Mouse (Mus musculus) retina, postnatal 1 day (tissue): ENCODE results near the gene Ncam2.
"Not testable (repeated sequence)": the region's sequence is repeated elsewhere in the genome, so short reads cannot be mapped to it uniquely, and the experiment has no call there.

Experiments
- DNase-seq: peaks from one replicate; pipeline ENCODE4 v3.0.0-alpha.2; 2012

Gene Ncam2

DNA sequence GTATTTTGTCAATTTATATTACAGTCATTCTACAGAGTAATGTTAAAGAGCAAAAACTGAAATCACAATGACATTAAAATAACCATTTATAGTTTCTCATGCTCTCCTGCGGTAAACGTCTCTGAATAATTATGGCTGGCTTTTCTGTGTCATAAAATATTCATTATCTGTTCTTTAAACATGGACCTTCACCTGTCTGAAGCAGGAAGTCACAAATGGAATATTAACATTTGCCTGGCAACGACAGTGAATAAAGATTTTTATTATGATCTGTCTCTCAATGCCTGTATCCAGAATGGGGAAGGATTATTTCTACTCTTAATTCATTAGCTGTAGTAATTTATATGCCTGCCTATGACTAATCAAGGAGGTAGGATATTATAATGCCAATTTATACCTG is 108.7 kb downstream of the Ncam2 start:
- no peak for DNase-seq

DNA sequence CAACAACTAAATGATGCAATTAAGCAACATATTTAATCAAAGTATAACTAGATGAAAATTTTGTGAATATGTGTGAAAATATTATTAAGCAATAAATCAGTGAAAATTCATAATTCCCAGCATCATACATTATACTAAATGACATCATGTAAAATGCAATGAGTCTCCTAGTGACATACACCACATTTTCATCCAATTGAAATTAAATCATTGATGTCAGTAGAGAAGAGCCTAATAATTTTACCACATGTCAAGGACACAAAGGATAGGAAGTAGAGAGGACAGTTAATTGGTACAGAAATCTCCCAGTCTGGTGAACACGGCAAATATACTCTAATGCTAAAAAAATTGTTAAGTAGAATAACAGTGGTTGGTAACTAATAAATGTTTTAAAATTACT is 118.5 kb downstream of the Ncam2 start:
- DNase-seq: no peak

DNA sequence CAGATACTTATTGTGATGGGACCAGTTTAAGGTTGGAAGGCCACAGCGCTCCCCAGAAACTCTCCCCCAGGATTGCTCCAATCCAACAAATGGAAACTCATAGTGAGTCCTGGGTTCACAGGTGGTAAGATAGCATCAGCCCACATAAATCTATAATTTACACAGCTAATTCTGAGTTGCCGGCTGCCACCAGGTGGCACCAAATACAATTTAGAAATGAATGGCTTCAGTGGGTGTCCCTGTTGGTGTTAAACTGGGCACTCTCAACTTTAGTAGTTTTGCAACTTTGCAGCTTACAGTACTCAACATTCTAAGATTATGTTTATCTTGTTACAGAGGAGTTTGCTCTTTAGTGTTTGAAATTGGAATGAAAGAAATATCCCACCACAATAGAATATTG is 130.0 kb downstream of the Ncam2 start:
- peak; percentile 53 for DNase-seq

DNA sequence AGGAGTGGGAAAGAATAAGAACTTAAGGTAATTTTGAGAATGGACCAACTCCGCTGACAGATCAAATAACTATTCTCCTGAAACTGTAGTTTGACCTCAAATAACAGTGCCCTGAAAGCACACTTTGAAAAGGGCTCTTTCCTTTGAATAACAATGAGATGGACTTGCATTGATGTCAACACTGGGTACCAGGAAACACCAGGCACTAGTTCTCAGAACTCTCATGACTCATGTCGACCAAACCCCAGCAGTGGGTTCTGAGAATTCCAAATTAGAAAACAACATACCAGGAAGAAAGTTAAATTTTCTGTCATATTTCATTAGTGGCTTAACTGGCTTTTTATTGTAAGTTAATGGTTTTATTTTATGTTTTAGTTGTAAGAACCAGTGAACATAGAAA is 165.4 kb downstream of the Ncam2 start:
- no peak for DNase-seq

DNA sequence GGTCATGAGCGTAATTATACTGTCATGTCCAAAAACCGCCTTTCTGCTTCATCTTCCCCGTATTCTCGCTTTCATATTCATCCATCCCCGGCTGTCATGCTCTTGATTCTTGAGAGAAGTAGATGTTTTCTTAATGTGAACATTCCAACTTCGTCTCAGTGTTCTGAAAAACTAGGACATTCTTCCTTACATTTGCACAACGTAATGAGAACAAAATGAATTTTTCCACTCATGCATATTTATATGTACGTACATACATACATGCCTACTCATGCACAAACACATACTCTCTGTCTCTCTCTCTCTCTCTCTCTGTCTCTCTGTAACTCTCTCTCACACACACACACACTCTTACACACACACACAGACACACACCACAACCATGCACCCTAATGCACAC is 173.7 kb downstream of the Ncam2 start:
- DNase-seq: no peak

DNA sequence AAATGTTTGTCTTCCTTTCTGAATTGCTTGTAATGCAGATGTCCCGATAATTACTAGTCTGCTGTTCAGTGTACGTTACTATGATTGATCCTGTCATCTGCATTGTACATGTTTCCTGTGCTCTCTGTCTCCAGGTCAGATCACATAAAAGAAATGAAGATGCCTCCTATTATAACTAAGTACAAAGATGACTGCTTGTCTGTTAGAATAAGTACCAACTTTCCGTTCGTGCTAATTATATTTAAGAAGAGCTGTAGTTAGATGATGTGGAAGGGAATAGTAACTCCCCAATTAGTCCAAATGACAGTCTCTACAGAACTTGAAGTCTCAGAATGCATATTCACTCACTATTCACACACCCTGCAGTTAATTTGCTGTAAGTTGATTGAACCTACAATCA is 179.9 kb downstream of the Ncam2 start:
- DNase-seq: peak; percentile 72

DNA sequence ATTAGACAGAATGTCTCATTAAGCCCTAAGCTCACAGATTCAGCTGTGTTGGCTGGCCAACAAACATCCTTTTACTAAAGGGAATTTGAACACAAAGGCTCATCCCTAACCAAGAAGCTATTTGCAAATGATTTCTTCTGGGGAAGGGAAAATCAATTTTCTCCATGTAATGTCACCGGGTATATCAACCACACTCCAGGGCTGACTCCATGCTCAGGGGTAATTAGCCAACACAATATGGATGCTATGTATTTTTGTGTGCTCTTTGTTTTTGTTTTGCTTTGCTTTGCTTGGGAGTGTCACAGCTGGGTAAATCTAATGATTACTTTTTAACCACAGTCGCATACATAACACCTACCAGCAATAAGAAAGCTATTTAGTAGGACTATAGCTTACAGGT is 188.1 kb downstream of the Ncam2 start:
- DNase-seq: no peak

DNA sequence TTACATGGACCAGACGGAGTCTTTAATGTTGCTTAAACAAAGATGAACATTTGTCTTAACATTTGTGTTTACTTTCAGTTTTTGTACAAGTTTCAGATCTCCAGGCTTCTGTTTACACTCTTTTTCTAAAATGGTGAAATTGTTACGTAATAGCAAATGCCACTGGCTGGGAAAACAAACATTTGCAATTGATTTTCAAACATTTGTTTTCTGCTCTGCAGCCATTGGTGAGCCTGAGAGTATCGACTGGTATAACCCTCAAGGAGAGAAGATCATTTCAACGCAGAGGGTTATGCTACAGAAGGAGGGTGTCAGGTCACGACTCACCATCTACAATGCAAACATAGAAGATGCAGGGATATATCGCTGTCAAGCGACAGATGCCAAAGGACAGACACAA is 234.1 kb downstream of the Ncam2 start:
- DNase-seq: no peak

DNA sequence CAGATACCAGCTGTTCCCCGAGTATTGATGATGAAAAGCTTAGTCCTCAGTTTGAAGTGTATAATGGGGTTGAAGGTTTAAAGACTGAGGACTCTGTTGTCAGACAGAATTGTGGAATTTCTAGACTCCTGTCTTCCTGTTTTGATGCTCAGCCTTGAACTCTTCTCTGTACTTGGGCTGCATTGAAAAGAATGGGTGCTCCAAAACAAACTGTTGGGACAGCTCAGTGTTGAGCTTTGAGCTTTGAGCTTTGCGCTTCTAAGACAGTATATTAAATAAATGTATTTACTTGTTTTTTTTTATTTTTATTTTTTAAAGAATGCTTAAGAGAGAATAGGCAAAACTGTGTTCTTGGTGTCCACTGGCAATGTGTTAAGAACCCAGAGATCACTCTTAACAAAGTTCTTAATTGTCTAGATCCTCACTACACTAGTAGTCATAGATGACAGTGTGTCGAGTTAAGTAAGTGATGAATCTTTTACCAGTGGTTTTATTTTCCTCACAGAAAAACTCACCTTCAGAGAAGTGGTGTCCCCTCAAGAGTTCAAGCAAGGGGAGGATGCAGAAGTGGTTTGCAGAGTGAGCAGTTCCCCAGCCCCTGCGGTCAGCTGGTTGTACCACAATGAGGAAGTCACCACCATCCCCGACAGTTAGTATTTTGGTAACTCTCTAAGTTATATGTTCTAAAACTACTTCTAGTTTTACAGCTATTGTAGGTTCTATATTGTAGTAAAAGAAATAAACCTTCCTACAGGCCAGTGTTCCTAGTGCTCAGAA is 236.8 kb downstream of the Ncam2 start:
- DNase-seq: no peak

DNA sequence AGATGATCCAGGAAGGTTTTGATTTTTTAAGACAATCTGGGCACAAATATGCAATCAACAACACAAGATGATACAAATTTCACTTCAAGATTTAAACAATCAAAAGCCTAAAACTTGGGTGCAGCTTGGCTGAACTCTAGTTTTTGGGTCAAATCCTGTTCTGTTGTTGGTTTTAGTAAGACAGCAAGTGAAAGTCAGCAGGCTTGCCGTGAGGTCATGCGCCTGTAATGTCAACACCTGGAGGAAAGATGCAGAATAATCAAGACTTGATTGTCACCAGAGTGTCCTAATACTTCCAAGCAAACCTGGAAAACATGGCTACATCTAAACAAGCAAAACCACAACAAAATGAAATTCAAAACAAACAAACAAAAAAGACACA is 237.4 kb downstream of the Ncam2 start:
- no peak for DNase-seq

DNA sequence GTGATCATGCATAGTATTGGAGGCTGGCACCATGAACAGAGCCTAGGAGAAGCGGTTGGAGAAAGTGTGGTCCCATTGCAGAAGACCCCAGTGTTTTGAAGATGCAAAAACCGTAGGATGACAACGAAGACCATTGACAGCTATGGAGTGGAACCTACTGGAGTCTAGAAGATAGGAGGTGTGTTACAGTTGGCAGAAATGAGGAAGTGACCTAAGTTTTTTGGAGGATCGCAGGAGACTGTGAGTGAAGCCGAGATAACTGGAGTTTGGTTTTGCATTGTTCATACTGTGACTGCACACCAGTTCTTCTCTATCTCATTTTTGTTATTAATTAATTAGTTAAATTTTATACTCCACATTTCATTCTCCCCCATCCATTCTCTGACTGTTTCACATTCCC is 250.4 kb downstream of the Ncam2 start:
- DNase-seq: no peak

DNA sequence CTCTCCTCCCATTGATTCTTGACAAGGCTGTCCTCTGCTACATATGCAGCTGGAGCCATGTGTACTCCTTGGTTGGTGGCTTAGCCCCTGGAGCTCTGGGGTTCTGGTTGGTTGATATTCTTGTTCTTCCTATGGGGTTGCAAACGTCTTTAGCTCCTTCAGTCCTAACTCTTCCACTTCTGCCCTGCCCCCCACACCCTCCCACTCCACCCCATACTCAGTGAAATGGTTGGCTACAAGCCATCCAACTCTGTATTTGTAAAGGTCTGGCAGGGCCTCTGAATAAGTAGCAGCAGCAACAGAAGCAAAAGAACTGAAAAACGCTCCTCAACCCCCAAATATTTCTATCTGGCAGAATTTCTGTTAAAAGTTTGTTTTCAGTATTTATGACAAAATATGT is 252.5 kb downstream of the Ncam2 start:
- no peak for DNase-seq

DNA sequence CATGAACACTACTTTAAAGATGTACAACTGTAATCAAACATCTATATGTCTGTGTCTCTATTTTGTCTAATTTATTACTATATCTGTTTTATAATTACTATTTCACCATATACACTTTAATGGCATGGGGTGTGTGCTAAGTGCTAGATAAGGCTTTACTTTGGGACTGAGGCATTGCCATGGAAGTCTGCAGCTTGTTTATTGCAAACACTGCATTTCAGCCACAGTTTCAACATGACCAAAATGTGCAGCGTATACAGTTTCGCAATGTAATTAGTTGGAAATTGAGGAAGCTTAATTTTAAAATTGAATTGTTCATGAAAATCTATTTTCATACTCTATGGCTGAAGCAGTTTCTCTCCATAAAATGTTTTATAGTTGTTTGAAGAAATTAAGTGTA is 254.0 kb downstream of the Ncam2 start:
- no peak for DNase-seq

DNA sequence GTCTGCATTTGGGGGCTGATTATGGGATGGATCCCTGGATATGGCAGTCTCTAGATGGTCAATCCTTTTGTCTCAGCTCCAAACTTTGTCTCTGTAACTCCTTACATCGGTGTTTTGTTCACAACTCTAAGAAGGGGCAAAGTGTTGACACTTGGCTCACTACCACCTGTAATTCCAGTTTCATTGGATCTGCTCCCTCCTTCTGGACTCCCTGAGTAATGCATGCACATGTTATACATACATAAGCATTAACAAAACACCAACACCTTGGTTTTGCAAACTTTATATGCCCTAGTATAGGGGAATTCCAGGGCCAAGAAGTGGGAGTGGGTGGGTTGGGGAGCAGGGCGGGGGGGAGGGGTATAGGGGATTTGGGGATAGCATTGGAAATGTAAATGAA is 262.2 kb downstream of the Ncam2 start:
- not testable (repeated sequence) for DNase-seq

DNA sequence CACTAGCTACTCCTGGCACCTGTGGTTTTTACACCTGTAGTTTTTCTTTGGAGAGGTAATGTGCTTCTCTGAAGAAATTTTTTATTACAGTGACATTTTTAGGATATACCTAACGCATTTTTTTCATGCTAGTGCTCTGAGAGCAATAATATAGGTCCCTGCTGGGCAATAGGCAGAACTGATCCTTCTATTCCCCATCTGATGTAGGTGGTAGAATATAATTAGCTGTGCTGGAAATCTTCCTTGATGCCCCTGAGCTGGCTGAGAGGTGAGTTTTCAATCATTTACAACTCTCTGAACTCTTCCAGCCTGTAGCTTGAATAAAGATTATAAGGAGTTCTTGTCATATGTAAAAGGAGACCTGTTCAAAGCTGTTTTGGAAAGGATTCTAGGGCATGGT is 272.4 kb downstream of the Ncam2 start:
- no peak for DNase-seq

DNA sequence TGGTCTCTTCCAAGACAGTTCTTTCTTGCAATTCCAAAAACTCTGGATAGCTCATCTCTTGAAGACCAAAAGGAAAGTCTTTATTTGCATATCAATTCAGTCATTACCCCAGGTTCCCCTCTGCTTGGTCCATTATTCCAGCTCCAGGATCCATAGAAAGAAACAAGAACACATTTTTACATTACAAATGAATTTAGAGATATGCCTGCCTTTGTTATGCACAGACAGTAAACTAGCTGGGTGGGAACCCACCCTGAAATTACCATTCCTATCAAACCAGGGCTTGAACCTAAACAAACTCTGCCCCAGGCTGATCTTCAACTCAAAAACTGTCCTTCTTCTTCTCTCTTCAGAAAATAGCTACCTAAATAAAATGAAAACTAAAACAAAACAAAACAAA is 280.6 kb downstream of the Ncam2 start:
- no peak for DNase-seq

DNA sequence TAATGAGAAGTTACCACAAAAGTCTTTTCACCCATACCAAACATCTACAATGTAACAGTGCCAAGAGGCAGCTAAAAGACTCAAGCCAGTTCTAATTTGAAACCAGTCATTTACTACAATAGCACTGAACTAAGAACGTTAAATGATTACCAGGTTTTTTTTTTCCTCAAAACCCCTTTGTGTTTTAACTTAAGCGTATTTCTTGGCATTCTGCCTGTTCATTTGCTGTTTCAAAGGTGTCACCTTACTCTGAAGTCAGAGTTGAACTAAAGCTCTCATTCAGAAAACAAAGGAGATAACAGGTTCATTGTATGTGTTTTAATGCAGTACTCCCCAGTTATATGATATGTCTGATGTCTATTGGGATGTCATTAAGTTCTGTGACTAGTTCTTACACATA is 295.6 kb downstream of the Ncam2 start:
- DNase-seq: no peak

DNA sequence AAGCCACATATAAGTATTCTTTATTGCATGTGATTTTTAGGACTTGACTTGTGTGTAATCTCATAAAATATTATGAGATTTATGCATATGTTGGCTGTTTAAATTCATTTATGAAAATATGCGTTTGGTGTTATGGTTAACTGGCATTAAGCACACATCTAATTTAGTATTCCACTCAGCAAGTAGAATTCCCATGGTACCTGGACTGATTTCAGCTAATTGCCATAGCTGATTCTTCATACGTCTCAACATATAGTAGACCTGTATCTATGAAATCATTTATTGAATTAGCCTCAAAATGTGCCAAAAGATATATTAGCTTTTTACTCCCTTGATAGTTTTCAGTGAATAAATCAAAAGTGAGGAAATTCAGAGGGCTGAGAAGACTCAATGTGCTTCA is 302.1 kb downstream of the Ncam2 start:
- no peak for DNase-seq

DNA sequence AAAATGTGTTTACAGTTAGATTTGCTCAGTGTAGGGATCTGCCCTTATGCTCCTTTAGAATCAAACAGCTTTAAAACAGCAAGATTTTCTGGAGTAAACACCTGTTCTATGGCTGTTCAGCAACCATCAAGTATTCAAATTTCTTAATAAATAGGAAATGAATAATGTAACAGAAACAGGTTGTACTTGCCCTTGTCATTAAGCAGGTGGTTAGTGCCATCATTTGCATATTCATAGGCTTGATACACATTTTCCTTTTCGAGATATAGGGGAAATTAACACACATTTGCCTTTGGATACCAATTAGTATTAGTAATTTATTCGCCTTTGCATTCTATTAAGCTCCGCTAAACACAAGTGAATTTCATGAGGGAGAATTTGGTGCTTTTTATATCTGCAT is 335.7 kb downstream of the Ncam2 start:
- DNase-seq: no peak

DNA sequence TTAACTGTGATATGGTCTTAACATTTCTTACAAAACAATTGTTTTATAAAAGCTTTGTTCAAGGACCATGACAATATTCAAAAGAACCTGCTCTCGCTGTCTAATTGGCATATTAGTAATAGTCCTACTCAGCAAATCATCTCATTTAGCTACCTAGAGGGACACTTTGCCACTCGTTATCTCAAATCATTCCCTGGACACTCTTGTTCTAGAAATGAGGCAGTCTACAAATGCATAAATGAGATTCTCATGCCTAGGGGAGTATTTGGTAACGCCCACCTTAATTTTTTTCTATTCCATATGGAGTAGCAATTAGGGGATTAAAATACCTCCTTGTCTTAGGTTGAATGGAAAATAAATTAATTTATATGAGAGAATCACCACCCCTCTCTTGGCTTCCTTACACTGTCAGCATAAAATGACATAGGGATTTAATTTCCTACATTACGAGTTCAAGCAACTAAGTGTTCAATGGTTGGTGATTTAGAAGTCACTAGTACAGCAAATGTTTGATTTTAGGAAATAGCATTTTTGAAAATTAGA is 387.1 kb downstream of the Ncam2 start:
- DNase-seq: no peak

DNA sequence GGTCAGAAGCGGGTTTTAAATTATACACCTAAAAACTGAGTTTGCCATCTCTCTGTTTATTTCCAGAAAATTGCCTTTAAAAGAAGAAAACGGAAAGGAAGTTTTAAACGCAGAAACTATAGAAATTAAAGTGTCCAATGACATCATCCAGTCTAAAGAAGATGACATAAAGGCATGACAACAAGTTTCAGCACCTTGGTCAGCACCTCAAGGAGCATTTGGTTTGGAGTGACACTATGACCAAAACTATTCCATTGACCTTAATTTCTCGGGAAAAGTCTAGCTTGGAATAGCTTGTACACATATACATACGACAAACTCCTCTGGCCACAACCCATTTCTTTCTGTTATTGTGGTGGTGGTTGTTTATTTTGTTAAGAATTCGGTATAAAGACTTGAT is 422.8 kb downstream of the Ncam2 start:
- peak; percentile 53 for DNase-seq

DNA sequence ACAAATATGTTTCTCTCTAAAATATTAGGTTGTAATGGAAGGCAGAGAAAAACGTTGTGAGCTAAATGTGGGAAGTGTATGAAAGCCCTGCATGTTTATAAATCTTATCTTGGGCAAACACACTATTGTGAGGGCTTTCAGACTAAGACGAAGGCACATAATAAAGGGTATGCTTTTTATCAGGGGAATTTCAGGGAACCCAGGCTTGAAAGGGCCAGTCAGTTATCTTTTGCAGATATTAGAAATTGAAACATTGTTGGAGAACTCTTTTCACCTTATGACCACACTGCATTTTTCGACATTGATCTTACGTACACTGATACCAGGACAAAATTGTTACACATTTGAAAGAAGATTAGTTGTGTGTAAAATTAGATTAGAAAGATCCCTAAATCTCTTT is 423.3 kb downstream of the Ncam2 start:
- no peak for DNase-seq

DNA sequence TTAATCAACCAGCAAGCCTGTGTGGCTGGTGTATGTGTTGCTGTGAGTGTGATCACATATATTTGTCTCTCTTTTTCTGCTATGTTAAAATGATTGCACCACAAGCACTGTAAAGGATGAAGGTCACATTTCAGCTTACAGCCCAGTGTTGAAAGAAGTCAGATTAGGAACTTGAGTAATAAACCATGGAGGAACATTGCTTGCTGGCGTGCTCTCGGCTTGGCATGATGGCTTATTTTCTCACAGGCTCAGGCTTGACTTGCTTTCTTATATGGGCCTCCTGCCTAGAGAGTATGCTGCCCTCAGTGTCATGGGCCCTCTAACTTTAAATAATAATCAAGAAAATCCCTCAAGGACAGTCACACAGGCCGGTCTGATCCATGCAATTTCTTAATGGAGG is 449.8 kb downstream of the Ncam2 start:
- no peak for DNase-seq

DNA sequence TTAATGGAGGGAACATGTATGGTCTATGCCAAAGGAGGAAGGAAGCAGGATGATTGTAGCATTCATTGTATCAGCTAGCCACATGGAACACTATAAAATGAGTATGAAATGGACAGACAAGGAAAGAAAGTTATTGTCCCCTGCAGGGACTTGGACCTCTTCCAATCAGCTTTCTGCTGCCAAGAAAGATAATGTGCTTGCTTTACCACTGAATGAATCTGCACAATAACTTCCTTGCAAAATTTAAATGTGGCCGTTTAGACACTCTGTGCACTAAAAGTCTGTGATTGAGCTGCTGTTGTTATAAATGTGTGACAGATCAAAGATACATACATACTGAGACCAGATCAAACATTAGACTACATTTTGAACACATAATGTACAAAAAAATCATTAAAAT is 451.1 kb downstream of the Ncam2 start:
- peak; percentile 58 for DNase-seq

DNA sequence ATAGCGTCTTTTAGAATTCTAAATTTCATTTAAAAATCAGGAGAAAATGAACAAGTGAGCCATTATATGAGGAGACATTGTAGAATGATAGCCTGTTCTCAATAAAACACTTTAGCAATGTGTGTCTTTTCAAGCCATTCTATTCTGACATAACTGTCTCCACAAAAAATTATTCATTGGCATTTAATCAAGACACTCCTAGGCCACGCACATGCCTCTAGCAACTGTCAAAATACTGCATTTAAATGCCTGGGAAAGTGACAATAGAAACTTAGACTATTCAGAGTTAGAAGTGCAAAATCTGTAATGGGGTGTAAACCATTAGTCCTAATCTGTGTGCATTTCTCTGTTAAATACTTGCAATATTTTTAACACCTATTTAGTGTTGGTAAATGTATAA is 456.1 kb downstream of the Ncam2 start:
- no peak for DNase-seq
